Mouse (Mus musculus) embryonic facial prominence, embryonic 12.5 days (tissue): ENCODE measurements around the gene Tmc3. TPM values are rescaled to one million over a fixed set of nuclear protein-coding genes. Genes with fewer than 3 reads are reported as not detected.

Experiments
- ATAC-seq: fragments of 200-750 bp; cut with Nextera tagmentation; 2 replicates; pipeline ENCODE4 v1.8.0; 2017; ENCODE audit not compliant: insufficient number of reproducible peaks, insufficient read depth, low FRiP score, low TSS enrichment
- H3K27ac ChIP-seq: fragments of 300-500 bp; sonication (generic); 2 replicates; pipeline ENCODE4 v1.5.1; 2016; ENCODE audit warnings: mild to moderate bottlenecking
- H3K27me3 ChIP-seq: fragments of 300-500 bp; sonication (generic); 2 replicates; pipeline ENCODE4 v1.6.1; 2016; ENCODE audit warnings: mild to moderate bottlenecking, moderate library complexity
- H3K36me3 ChIP-seq: fragments of 300-500 bp; sonication (generic); 2 replicates; pipeline ENCODE4 v1.6.1; 2016; ENCODE audit warnings: mild to moderate bottlenecking
- H3K4me1 ChIP-seq: fragments of 300-500 bp; sonication (generic); 2 replicates; pipeline ENCODE4 v1.6.1; 2016
- H3K4me2 ChIP-seq: fragments of 300-500 bp; sonication (generic); replicated peaks from 2 replicates; pipeline ENCODE4 v1.6.1; 2016; ENCODE audit warnings: mild to moderate bottlenecking, moderate library complexity
- H3K4me3 ChIP-seq: fragments of 300-500 bp; sonication (generic); 2 replicates; pipeline ENCODE4 v1.5.1; 2016; ENCODE audit warnings: mild to moderate bottlenecking
- H3K9ac ChIP-seq: fragments of 300-500 bp; sonication (generic); 2 replicates; pipeline ENCODE4 v1.6.1; 2016; ENCODE audit warnings: mild to moderate bottlenecking, moderate library complexity
- H3K9me3 ChIP-seq: fragments of 300-500 bp; sonication (generic); 2 replicates; pipeline ENCODE4 v1.6.1; 2016; ENCODE audit warnings: mild to moderate bottlenecking, moderate library complexity
- WGBS: fragments of 180-500 bp; shearing (Covaris S2); methylation state at CpG from one replicate; pipeline ENCODE4 v1.1.7; 2016; 5-methylcytosine and 5-hydroxymethylcytosine counted together
- polyA plus RNA-seq: library from polyadenylated mRNA; unstranded; fragments of >200 nt; fragmentation: Nextera tagmentation; extraction: Ambion mirVana; gene quantifications from 2 replicates; pipeline ENCODE4 v1.2.1, GENCODE M21; 2016

Gene Tmc3
- polyA plus RNA-seq, result 1.7 and 1.8 TPM in 2 replicates

- no peak within 1 kb of the TSS for H3K4me3 ChIP-seq
- no peaks in the 10 kb centered on the region for H3K36me3 ChIP-seq
- WGBS, result 36% methylated on average over 11 of the region's 11 CpGs
- 0 out of 2 replicates have a peak, but pooled peaks have one; percentile 52 for ATAC-seq
- no peak within 1 kb of the TSS for H3K9ac ChIP-seq
- no peak within 1 kb of the TSS for H3K4me2 ChIP-seq
- H3K9me3 ChIP-seq, result no peaks in the 10 kb centered on the region
- peak within 1 kb of the TSS; percentile 31; the same call in 1 of the 2 replicates for H3K27ac ChIP-seq
- H3K27me3 ChIP-seq, result no peaks in the 10 kb centered on the region
- peaks cover 13% of the 10 kb centered on the region for H3K4me1 ChIP-seq
Measured at GRCm38 (mm10) chr7:83584639-83585471, at the start of gene Tmc3. Tmc3 (plus strand) TSS chr7:83584927.

GRCm38 (mm10) chr7:83541536-83542169, 43.1 kb upstream of the Tmc3 start:
- ATAC-seq, result no peak
- WGBS, result 89% methylated on average over 5 of the region's 5 CpGs
- H3K9me3 ChIP-seq, result no peaks in the 10 kb centered on the region

GRCm38 (mm10) chr7:83548686-83549352, 35.9 kb upstream of the Tmc3 start:
- H3K9ac ChIP-seq, result no peak overlapping the region; the same call in 1 of the 2 replicates
- WGBS, result 45% methylated on average over 7 of the region's 7 CpGs
- H3K27ac ChIP-seq, result no peak overlapping the region
- ATAC-seq, result no peak
- no peak overlapping the region for H3K4me2 ChIP-seq
- no peaks in the 10 kb centered on the region for H3K27me3 ChIP-seq
- no peak overlapping the region for H3K4me3 ChIP-seq
- H3K9me3 ChIP-seq, result no peaks in the 10 kb centered on the region
- H3K4me1 ChIP-seq, result peaks cover 21% of the 10 kb centered on the region
- H3K36me3 ChIP-seq, result no peaks in the 10 kb centered on the region

More at GRCm38 (mm10) chr7:83541536-83542169, 43.1 kb upstream of the Tmc3 start:
- Histone ChIP-seq H3K27me3 (no peaks in the 10 kb centered on the region), H3K4me3 (no peak overlapping the region), H3K9ac (no peak overlapping the region), H3K4me2 (no peak overlapping the region), H3K4me1 (peaks cover 8% of the 10 kb centered on the region; the same call in 1 of the 2 replicates), H3K36me3 (no peaks in the 10 kb centered on the region), H3K27ac (0 out of 2 replicates have a peak overlapping the region, but pooled peaks have one; percentile 36)

GRCm38 (mm10) chr7:83549353-83549774, 35.4 kb upstream of the Tmc3 start:
- no peak overlapping the region for H3K27ac ChIP-seq
- ATAC-seq, result no peak
- H3K9ac ChIP-seq, result no peak overlapping the region; the same call in 1 of the 2 replicates

GRCm38 (mm10) chr7:83549951-83550407, 34.7 kb upstream of the Tmc3 start:
- Histone ChIP-seq H3K9me3 (no peaks in the 10 kb centered on the region), H3K36me3 (no peaks in the 10 kb centered on the region), H3K4me2 (no peak overlapping the region), H3K27ac (0 out of 2 replicates have a peak overlapping the region, but pooled peaks have one; percentile 23), H3K4me3 (no peak overlapping the region), H3K27me3 (no peaks in the 10 kb centered on the region), H3K4me1 (peaks cover 21% of the 10 kb centered on the region), H3K9ac (no peak overlapping the region; the same call in 1 of the 2 replicates)
- ATAC-seq, result no peak
- 44% methylated on average over 5 of the region's 5 CpGs for WGBS

More at GRCm38 (mm10) chr7:83549353-83549774, 35.4 kb upstream of the Tmc3 start:
- Histone ChIP-seq H3K36me3 (no peaks in the 10 kb centered on the region), H3K27me3 (no peaks in the 10 kb centered on the region), H3K4me1 (peaks cover 21% of the 10 kb centered on the region), H3K4me3 (no peak overlapping the region), H3K4me2 (no peak overlapping the region), H3K9me3 (no peaks in the 10 kb centered on the region)
- WGBS, result 73% methylated on average over 7 of the region's 7 CpGs

- H3K9me3 ChIP-seq, result no peaks in the 10 kb centered on the region
- H3K4me2 ChIP-seq, result no peak overlapping the region
- no peak overlapping the region for H3K9ac ChIP-seq
- 81% methylated on average over 6 of the region's 6 CpGs for WGBS
- no peak overlapping the region for H3K27ac ChIP-seq
- H3K4me3 ChIP-seq, result no peak overlapping the region
- peaks cover 6% of the 10 kb centered on the region; the same call in 1 of the 2 replicates for H3K4me1 ChIP-seq
- H3K27me3 ChIP-seq, result no peaks in the 10 kb centered on the region
- H3K36me3 ChIP-seq, result no peaks in the 10 kb centered on the region
- no peak for ATAC-seq
Measured at GRCm38 (mm10) chr7:83554477-83554876, 30.2 kb upstream of the Tmc3 start.

- WGBS, result 65% methylated on average over 2 of the region's 2 CpGs
- no peaks in the 10 kb centered on the region for H3K36me3 ChIP-seq
Measured at GRCm38 (mm10) chr7:83556488-83556887, 28.2 kb upstream of the Tmc3 start.

GRCm38 (mm10) chr7:83558741-83559280, 25.9 kb upstream of the Tmc3 start:
- Histone ChIP-seq H3K4me1 (no peaks in the 10 kb centered on the region), H3K4me2 (no peak overlapping the region), H3K36me3 (no peaks in the 10 kb centered on the region), H3K9ac (no peak overlapping the region), H3K9me3 (no peaks in the 10 kb centered on the region), H3K27ac (no peak overlapping the region), H3K4me3 (no peak overlapping the region), H3K27me3 (no peaks in the 10 kb centered on the region)
- WGBS, result 68% methylated on average over 5 of the region's 5 CpGs
- ATAC-seq, result no peak

More at GRCm38 (mm10) chr7:83556488-83556887, 28.2 kb upstream of the Tmc3 start:
- Histone ChIP-seq H3K9ac (no peak overlapping the region), H3K4me2 (no peak overlapping the region), H3K4me1 (no peaks in the 10 kb centered on the region), H3K9me3 (no peaks in the 10 kb centered on the region), H3K27me3 (no peaks in the 10 kb centered on the region), H3K4me3 (no peak overlapping the region), H3K27ac (no peak overlapping the region)
- no peak for ATAC-seq

GRCm38 (mm10) chr7:83559495-83559894, 25.2 kb upstream of the Tmc3 start:
- Histone ChIP-seq H3K27me3 (no peaks in the 10 kb centered on the region), H3K27ac (no peak overlapping the region), H3K9me3 (no peaks in the 10 kb centered on the region), H3K9ac (no peak overlapping the region), H3K4me1 (no peaks in the 10 kb centered on the region), H3K4me2 (no peak overlapping the region), H3K4me3 (no peak overlapping the region), H3K36me3 (no peaks in the 10 kb centered on the region)
- ATAC-seq, result no peak
- WGBS, result 88% methylated on average over 3 of the region's 3 CpGs

GRCm38 (mm10) chr7:83561849-83562248, 22.9 kb upstream of the Tmc3 start:
- no peak overlapping the region for H3K27ac ChIP-seq
- H3K4me1 ChIP-seq, result no peaks in the 10 kb centered on the region
- no peak overlapping the region for H3K9ac ChIP-seq
- no peak overlapping the region for H3K4me3 ChIP-seq
- 36% methylated on average over 3 of the region's 3 CpGs for WGBS
- no peaks in the 10 kb centered on the region for H3K36me3 ChIP-seq
- no peak for ATAC-seq
- H3K9me3 ChIP-seq, result no peaks in the 10 kb centered on the region
- no peak overlapping the region for H3K4me2 ChIP-seq
- no peaks in the 10 kb centered on the region for H3K27me3 ChIP-seq

- Histone ChIP-seq H3K27ac (no peak overlapping the region), H3K9me3 (no peaks in the 10 kb centered on the region), H3K4me1 (peaks cover 7% of the 10 kb centered on the region), H3K9ac (no peak overlapping the region), H3K27me3 (no peaks in the 10 kb centered on the region), H3K4me2 (no peak overlapping the region), H3K36me3 (no peaks in the 10 kb centered on the region), H3K4me3 (no peak overlapping the region)
- WGBS, result 58% methylated on average over 12 of the region's 12 CpGs
- no peak for ATAC-seq
Measured at GRCm38 (mm10) chr7:83564635-83565291, 20.0 kb upstream of the Tmc3 start.
